Mouse (Mus musculus): Measurements from ENCODE around the gene Gps2. TPM values are rescaled to one million over a fixed set of nuclear protein-coding genes. Genes with fewer than 3 reads are reported as not detected.

Gene Gps2
- polyA plus RNA-seq, 1 experiment from 2014 or later, result 95.8 TPM

DNA sequence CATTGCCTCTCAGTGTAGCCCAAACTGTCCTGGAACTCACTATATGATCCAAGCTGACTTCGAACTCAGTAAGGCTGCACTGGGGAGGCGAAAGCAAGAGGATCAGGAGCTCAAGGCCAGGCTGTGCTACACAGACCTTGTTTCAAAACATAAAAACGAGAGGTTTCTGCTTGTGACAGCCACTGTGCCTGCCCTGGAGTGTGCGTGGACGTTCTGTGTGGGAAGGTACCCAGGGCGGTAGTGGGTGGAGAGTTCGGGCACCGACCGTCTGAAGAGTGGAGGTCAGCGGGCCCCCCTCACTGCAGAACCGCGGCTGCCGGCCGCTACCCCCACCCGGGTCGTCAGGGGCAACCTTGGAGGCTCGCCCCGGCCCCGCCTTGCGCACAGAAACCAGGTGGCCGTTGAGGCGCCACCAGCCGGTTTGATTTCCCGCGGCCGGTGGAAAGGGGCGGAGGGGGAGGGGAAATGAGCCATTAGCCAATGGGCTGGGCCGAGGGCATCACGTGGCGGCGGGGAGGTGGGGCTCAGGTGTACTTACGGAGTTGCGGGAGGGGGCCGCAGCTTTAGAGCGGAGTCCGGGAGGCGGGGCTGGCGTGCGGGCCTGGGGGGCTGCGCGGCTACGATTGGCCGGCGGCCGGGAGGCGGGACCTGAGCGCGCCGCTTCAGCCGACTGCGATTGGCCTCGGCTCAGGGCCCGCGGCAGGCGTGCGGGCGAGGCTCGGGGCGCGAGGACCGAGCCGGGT, 21.6 kb downstream of the Gps2 start, which contains the start of gene Ybx2:
Ybx2 (plus strand) TSS at position 660 of the 743 bp plus-strand sequence.
- Histone ChIP-seq H3K36me3 (ENCODE audit: control insufficient read depth, insufficient read depth, low read length) (no peaks in the 10 kb centered on the region), H3K4me3 (ENCODE audit: low read depth, low read length) (peak within 1 kb of the TSS; percentile 54), H3K4me2 (peak within 1 kb of the TSS; percentile 98), H3K4me1 (ENCODE audit: control insufficient read depth, insufficient read depth, low read length) (peaks cover 10% of the 10 kb centered on the region), H3K27ac (ENCODE audit: low read depth, low read length) (no peak within 1 kb of the TSS), H3K9ac (ENCODE audit: low read length) (peak within 1 kb of the TSS; percentile 66), H3K9me3 (ENCODE audit: control insufficient read depth, low read length) (no peaks in the 10 kb centered on the region), H3K27me3 (ENCODE audit: control insufficient read depth, insufficient read depth, low read length) (peaks cover 39% of the 10 kb centered on the region)
- 1% methylated on average over 59 of the region's 62 CpGs for WGBS
- peak; percentile 97 for DNase-seq (ENCODE audit: low spot score, missing footprints)
- peak; percentile 90 for ATAC-seq (ENCODE audit: low FRiP score)

DNA sequence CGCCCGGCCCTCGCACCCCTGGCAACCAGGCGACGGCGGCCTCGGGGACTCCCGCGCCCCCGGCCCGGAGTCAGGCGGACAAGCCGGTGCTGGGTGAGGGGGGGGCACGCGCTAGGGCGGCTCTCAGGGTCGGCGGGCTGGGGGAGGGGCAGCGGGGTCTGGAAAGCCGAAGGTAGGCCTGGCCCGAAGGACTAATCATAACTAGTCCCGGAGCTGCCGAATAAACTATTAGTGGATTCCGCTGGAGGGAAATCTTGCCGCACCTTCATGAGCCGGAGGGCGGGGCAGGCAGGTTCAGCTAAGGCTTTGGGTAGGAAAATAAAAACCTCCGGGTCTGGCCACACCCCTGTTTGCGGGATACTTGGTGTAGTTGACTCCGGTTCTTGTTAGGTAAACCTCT, 22.5 kb downstream of the Gps2 start:
- Histone ChIP-seq H3K9me3 (ENCODE audit: control insufficient read depth, low read length) (no peaks in the 10 kb centered on the region), H3K9ac (ENCODE audit: low read length) (peak overlapping the region; percentile 66), H3K4me3 (ENCODE audit: low read depth, low read length) (peak overlapping the region; percentile 54), H3K27ac (ENCODE audit: low read depth, low read length) (no peak overlapping the region), H3K4me1 (ENCODE audit: control insufficient read depth, insufficient read depth, low read length) (peaks cover 10% of the 10 kb centered on the region), H3K4me2 (peak overlapping the region; percentile 98), H3K27me3 (ENCODE audit: control insufficient read depth, insufficient read depth, low read length) (peaks cover 39% of the 10 kb centered on the region), H3K36me3 (ENCODE audit: control insufficient read depth, insufficient read depth, low read length) (no peaks in the 10 kb centered on the region)
- WGBS, result 2% methylated on average over 30 of the region's 30 CpGs
- ATAC-seq (ENCODE audit: low FRiP score), result peak; percentile 38; the same call in 1 of the 2 replicates
- DNase-seq (ENCODE audit: low spot score, missing footprints), result peak; percentile 90

DNA sequence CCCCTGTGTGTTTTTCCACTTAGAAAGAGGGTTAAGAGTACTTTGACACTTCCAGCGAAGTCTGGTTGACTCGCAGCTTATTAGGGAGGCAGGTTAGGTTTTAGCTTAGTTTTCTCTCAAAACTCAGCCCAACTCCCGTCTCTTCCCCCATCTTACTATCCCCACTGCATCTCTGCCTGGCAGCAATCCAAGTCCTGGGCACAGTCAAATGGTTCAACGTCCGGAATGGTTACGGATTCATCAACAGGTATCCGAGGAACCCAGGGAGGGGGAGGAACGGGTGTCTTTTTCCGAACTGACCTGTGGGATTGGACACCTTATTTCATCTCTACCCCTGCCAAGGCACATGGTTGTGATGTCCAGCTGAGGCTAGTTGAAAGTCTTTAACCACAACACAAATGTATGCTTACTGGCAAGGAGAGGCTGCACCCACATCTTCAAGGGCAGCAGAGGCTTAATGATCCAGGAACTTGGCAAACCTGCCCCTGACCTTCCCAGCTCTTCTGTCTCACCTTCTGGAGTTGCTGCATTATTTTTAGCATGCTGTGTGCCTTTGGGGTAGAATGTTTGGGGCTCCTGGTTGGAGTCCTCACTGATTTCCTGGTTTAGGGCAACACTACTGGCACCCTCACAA, 23.1 kb downstream of the Gps2 start:
- H3K4me2 ChIP-seq, result peak overlapping the region; percentile 98
- DNase-seq (ENCODE audit: low spot score, missing footprints) (no peak), ATAC-seq (ENCODE audit: low FRiP score) (no peak)
- WGBS, result 55% methylated on average over 9 of the region's 9 CpGs
- no peak overlapping the region for H3K9ac ChIP-seq (ENCODE audit: low read length)
- no peaks in the 10 kb centered on the region for H3K36me3 ChIP-seq (ENCODE audit: control insufficient read depth, insufficient read depth, low read length)
- H3K9me3 ChIP-seq (ENCODE audit: control insufficient read depth, low read length), result no peaks in the 10 kb centered on the region
- 0 out of 2 replicates have a peak overlapping the region, but pooled peaks have one; percentile 5 for H3K4me3 ChIP-seq (ENCODE audit: low read depth, low read length)
- peaks cover 39% of the 10 kb centered on the region for H3K27me3 ChIP-seq (ENCODE audit: control insufficient read depth, insufficient read depth, low read length)
- H3K27ac ChIP-seq (ENCODE audit: low read depth, low read length), result no peak overlapping the region
- H3K4me1 ChIP-seq (ENCODE audit: control insufficient read depth, insufficient read depth, low read length), result peaks cover 10% of the 10 kb centered on the region

DNA sequence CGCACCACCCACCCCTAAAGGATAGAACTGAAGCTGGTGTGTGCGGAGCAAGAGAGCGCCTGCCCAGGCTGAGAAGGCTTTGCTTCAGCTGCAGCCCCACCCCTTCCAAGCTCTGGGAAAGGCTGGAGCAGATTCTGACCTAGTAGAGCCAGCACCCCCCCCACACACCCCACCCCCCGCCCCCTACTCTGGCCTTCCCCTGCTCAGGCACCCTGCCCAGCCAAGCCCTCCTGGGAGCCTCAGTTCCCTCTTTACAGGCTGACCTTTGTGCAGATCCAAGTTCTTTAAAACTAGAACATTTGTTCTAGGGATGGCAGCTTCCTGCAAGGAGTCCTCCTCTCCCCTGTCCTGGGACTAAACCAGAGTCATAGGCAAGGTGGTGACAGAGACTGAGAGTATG, 23.7 kb downstream of the Gps2 start:
- no peak for ATAC-seq (ENCODE audit: low FRiP score)
- Histone ChIP-seq H3K27ac (ENCODE audit: low read depth, low read length) (no peak overlapping the region), H3K27me3 (ENCODE audit: control insufficient read depth, insufficient read depth, low read length) (peaks cover 39% of the 10 kb centered on the region), H3K9me3 (ENCODE audit: control insufficient read depth, low read length) (no peaks in the 10 kb centered on the region), H3K4me2 (no peak overlapping the region), H3K36me3 (ENCODE audit: control insufficient read depth, insufficient read depth, low read length) (no peaks in the 10 kb centered on the region), H3K4me1 (ENCODE audit: control insufficient read depth, insufficient read depth, low read length) (peaks cover 10% of the 10 kb centered on the region), H3K9ac (ENCODE audit: low read length) (no peak overlapping the region), H3K4me3 (ENCODE audit: low read depth, low read length) (no peak overlapping the region)
- no peak for DNase-seq (ENCODE audit: low spot score, missing footprints)
- 45% methylated on average over 4 of the region's 4 CpGs for WGBS

DNA sequence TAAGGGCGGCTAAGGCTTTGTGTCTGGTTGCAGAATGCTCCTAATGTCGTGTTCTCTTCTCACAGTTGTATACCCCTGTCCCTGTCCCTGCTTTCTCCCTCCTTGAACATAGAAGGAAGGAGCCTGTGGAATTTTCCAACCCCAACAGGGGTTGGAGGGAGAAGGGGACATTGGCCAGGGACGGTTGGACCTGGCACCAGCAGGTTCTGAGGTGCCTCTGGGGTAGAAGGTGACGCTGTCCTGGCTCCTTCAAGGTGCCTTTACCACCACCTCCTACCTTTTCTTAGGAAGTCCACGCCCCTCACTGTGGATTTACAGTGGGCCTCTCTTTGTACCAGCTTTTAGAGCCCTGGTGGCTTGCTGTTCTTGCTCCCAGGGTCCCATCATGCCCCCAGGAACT, 24.1 kb downstream of the Gps2 start:
- no peaks in the 10 kb centered on the region for H3K9me3 ChIP-seq (ENCODE audit: control insufficient read depth, low read length)
- H3K9ac ChIP-seq (ENCODE audit: low read length), result no peak overlapping the region
- 61% methylated on average over 5 of the region's 5 CpGs for WGBS
- no peak overlapping the region for H3K4me3 ChIP-seq (ENCODE audit: low read depth, low read length)
- ATAC-seq (ENCODE audit: low FRiP score), result no peak
- H3K27me3 ChIP-seq (ENCODE audit: control insufficient read depth, insufficient read depth, low read length), result peaks cover 39% of the 10 kb centered on the region
- H3K4me2 ChIP-seq, result no peak overlapping the region
- DNase-seq (ENCODE audit: low spot score, missing footprints), result no peak
- H3K36me3 ChIP-seq (ENCODE audit: control insufficient read depth, insufficient read depth, low read length), result no peaks in the 10 kb centered on the region
- H3K4me1 ChIP-seq (ENCODE audit: control insufficient read depth, insufficient read depth, low read length), result peaks cover 10% of the 10 kb centered on the region
- H3K27ac ChIP-seq (ENCODE audit: low read depth, low read length), result no peak overlapping the region

- Histone ChIP-seq H3K9ac (ENCODE audit: low read length) (no peak overlapping the region), H3K4me3 (ENCODE audit: low read depth, low read length) (no peak overlapping the region), H3K36me3 (ENCODE audit: control insufficient read depth, insufficient read depth, low read length) (no peaks in the 10 kb centered on the region), H3K4me2 (no peak overlapping the region), H3K4me1 (ENCODE audit: control insufficient read depth, insufficient read depth, low read length) (peaks cover 10% of the 10 kb centered on the region), H3K27ac (ENCODE audit: low read depth, low read length) (no peak overlapping the region), H3K27me3 (ENCODE audit: control insufficient read depth, insufficient read depth, low read length) (peaks cover 39% of the 10 kb centered on the region), H3K9me3 (ENCODE audit: control insufficient read depth, low read length) (no peaks in the 10 kb centered on the region)
- 37% methylated on average over 9 of the region's 9 CpGs for WGBS
- DNase-seq (ENCODE audit: low spot score, missing footprints), result no peak
- ATAC-seq (ENCODE audit: low FRiP score), result no peak
Observed at GRCm38 (mm10) chr11:69938401-69938979, 24.8 kb downstream of the Gps2 start.

GRCm38 (mm10) chr11:69939181-69939580, 25.5 kb downstream of the Gps2 start:
- H3K9me3 ChIP-seq (ENCODE audit: control insufficient read depth, low read length), result no peaks in the 10 kb centered on the region
- H3K4me3 ChIP-seq (ENCODE audit: low read depth, low read length), result no peak overlapping the region
- no peak for ATAC-seq (ENCODE audit: low FRiP score)
- H3K4me1 ChIP-seq (ENCODE audit: control insufficient read depth, insufficient read depth, low read length), result peaks cover 10% of the 10 kb centered on the region
- H3K36me3 ChIP-seq (ENCODE audit: control insufficient read depth, insufficient read depth, low read length), result no peaks in the 10 kb centered on the region
- no peak overlapping the region for H3K4me2 ChIP-seq
- no peak overlapping the region for H3K27ac ChIP-seq (ENCODE audit: low read depth, low read length)
- WGBS, result 71% methylated on average over 5 of the region's 5 CpGs
- DNase-seq (ENCODE audit: low spot score, missing footprints), result no peak
- H3K27me3 ChIP-seq (ENCODE audit: control insufficient read depth, insufficient read depth, low read length), result peaks cover 39% of the 10 kb centered on the region
- H3K9ac ChIP-seq (ENCODE audit: low read length), result no peak overlapping the region

- ATAC-seq (ENCODE audit: low FRiP score) (no peak), DNase-seq (ENCODE audit: low spot score, missing footprints) (no peak)
- H3K4me1 ChIP-seq (ENCODE audit: control insufficient read depth, insufficient read depth, low read length), result peaks cover 10% of the 10 kb centered on the region
- H3K36me3 ChIP-seq (ENCODE audit: control insufficient read depth, insufficient read depth, low read length), result no peaks in the 10 kb centered on the region
- H3K4me2 ChIP-seq, result no peak overlapping the region
- H3K9ac ChIP-seq (ENCODE audit: low read length), result no peak overlapping the region
- peaks cover 35% of the 10 kb centered on the region for H3K27me3 ChIP-seq (ENCODE audit: control insufficient read depth, insufficient read depth, low read length)
- no peak overlapping the region for H3K27ac ChIP-seq (ENCODE audit: low read depth, low read length)
- no peaks in the 10 kb centered on the region for H3K9me3 ChIP-seq (ENCODE audit: control insufficient read depth, low read length)
- no peak overlapping the region for H3K4me3 ChIP-seq (ENCODE audit: low read depth, low read length)
- WGBS, result 90% methylated on average over 17 of the region's 17 CpGs
Observed at GRCm38 (mm10) chr11:69939731-69940130, 26.0 kb downstream of the Gps2 start.

DNA sequence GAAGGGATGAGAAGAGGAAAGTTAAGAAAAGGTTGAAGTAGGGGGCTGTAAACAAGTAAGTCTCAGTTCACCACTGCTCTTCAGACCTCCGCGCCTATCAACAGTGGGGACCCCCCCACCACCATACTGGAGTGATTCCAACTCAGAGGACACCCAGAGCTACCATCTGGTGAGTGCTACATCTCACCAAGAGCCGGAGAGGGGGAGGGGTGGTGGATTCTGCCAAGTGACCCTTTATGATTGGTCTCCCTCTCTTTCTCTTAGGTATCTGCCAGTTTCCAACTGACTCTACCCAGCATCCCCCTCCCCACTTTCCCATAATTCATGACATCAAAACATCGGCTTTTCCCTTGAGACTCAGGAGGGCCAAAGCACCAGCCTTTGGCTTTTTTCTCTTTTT, 27.3 kb downstream of the Gps2 start:
- Histone ChIP-seq H3K9ac (ENCODE audit: low read length) (no peak overlapping the region), H3K4me3 (ENCODE audit: low read depth, low read length) (no peak overlapping the region), H3K27me3 (ENCODE audit: control insufficient read depth, insufficient read depth, low read length) (peaks cover 26% of the 10 kb centered on the region), H3K36me3 (ENCODE audit: control insufficient read depth, insufficient read depth, low read length) (no peaks in the 10 kb centered on the region), H3K27ac (ENCODE audit: low read depth, low read length) (no peak overlapping the region), H3K9me3 (ENCODE audit: control insufficient read depth, low read length) (no peaks in the 10 kb centered on the region), H3K4me2 (no peak overlapping the region), H3K4me1 (ENCODE audit: control insufficient read depth, insufficient read depth, low read length) (peaks cover 4% of the 10 kb centered on the region)
- 93% methylated on average over 4 of the region's 4 CpGs for WGBS
- no peak for DNase-seq (ENCODE audit: low spot score, missing footprints)
- no peak for ATAC-seq (ENCODE audit: low FRiP score)

Measured in midbrain, embryonic 11.5 days (tissue).